Mouse (Mus musculus) natural killer cell, adult 2 months (primary cell): ENCODE measurements around the gene Cttnbp2.
"Not testable (repeated sequence)": the region's sequence is repeated elsewhere in the genome, so short reads cannot be mapped to it uniquely, and the experiment has no call there.

Source experiments
- DNase-seq, 2 experiments: peaks; one replicate each; pipeline ENCODE4 v3.0.0; 2022; ENCODE audit warnings: low spot score in 2 of 2

The Cttnbp2 gene

GRCm38 (mm10) chr6:18417866-18418454 lies 96.7 kb downstream of the Cttnbp2 start:
- no peak for DNase-seq

- no peak for DNase-seq
Observed at GRCm38 (mm10) chr6:18415961-18416360, 98.7 kb downstream of the Cttnbp2 start.

GRCm38 (mm10) chr6:18411505-18412225 lies 103.0 kb downstream of the Cttnbp2 start:
- no peak for DNase-seq

GRCm38 (mm10) chr6:18408445-18408844 lies 106.2 kb downstream of the Cttnbp2 start:
- no peak for DNase-seq

- DNase-seq: no peak
Observed at GRCm38 (mm10) chr6:18401066-18401674, 113.5 kb downstream of the Cttnbp2 start.

- DNase-seq: no peak
Observed at GRCm38 (mm10) chr6:18381380-18381779, 133.3 kb downstream of the Cttnbp2 start.

GRCm38 (mm10) chr6:18380300-18381202 lies 134.1 kb downstream of the Cttnbp2 start:
- DNase-seq: no peak

GRCm38 (mm10) chr6:18377755-18378154 lies 136.9 kb downstream of the Cttnbp2 start:
- not testable (repeated sequence) for DNase-seq

GRCm38 (mm10) chr6:18374744-18375143 lies 139.9 kb downstream of the Cttnbp2 start:
- DNase-seq: no peak

GRCm38 (mm10) chr6:18373652-18374051 lies 141.0 kb downstream of the Cttnbp2 start:
- DNase-seq: no peak

- no peak for DNase-seq
Observed at GRCm38 (mm10) chr6:18372447-18373228, 142.0 kb downstream of the Cttnbp2 start.

- DNase-seq: no peak
Observed at GRCm38 (mm10) chr6:18369723-18370122, 144.9 kb downstream of the Cttnbp2 start.

- DNase-seq: no peak
Observed at GRCm38 (mm10) chr6:18369054-18369453, 145.6 kb downstream of the Cttnbp2 start.

GRCm38 (mm10) chr6:18362232-18362631 lies 152.4 kb downstream of the Cttnbp2 start:
- no peak for DNase-seq

GRCm38 (mm10) chr6:18360955-18361354 lies 153.7 kb downstream of the Cttnbp2 start:
- no peak for DNase-seq

- DNase-seq: no peak
Observed at GRCm38 (mm10) chr6:18360154-18360553, 154.5 kb downstream of the Cttnbp2 start.

GRCm38 (mm10) chr6:18349153-18349858 lies 165.3 kb downstream of the Cttnbp2 start:
- DNase-seq: no peak

- no peak for DNase-seq
Observed at GRCm38 (mm10) chr6:18344272-18344671, 170.4 kb downstream of the Cttnbp2 start.

- no peak for DNase-seq
Observed at GRCm38 (mm10) chr6:18338307-18338706, 176.3 kb downstream of the Cttnbp2 start.

GRCm38 (mm10) chr6:18335393-18335792 lies 179.2 kb downstream of the Cttnbp2 start:
- DNase-seq: no peak

- no peak for DNase-seq
Observed at GRCm38 (mm10) chr6:18322950-18323349, 191.7 kb downstream of the Cttnbp2 start.
